ENCODE assay signal across 8 mouse cellular contexts in genomic region chr7:107664063-107665056, GRCm38 (mm10). TPM values are rescaled to one million over a fixed set of nuclear protein-coding genes. Genes with fewer than 3 reads are reported as not detected.
DNase-seq lines count a peak whose midpoint lies in the region; ATAC-seq and TF ChIP-seq lines count a peak whose summit lies in the region.

No protein-coding gene starts in this region.

- H3K4me2 ChIP-seq in forebrain, embryonic 16.5 days (ENCODE audit: low read length): no peak overlapping the region
- H3K4me2 ChIP-seq in midbrain, embryonic 12.5 days (replicated peaks): no peak overlapping the region

- H3K4me3 ChIP-seq in spleen, adult 2 months (ENCODE audit: extremely low read depth, insufficient read depth, insufficient read length): no peak overlapping the region
- H3K4me3 ChIP-seq in forebrain, embryonic 16.5 days (replicated peaks; ENCODE audit: low read length): no peak overlapping the region
- H3K4me3 ChIP-seq in midbrain, embryonic 12.5 days: no peak overlapping the region
- H3K4me3 ChIP-seq in cerebellum, adult 2 months (replicated peaks; ENCODE audit: insufficient read depth, low read depth, low read length): no peak overlapping the region

- no peak for DNase-seq in spleen, adult 2 months (ENCODE audit: low read depth in 1 of 2, low spot score in 2 of 2)
- DNase-seq in spleen, adult 12 weeks (ENCODE audit: low spot score): no peak
- DNase-seq in large intestine, adult 2 months (ENCODE audit: low read depth, low spot score): peak; percentile 81
- DNase-seq in cerebellum, adult 2 months: no peak

- peak overlapping the region; percentile 50 for H3K27ac ChIP-seq in spleen, adult 2 months (ENCODE audit: insufficient read depth, low read length)
- no peak overlapping the region for H3K27ac ChIP-seq in forebrain, embryonic 16.5 days (ENCODE audit: low read length)
- peak overlapping the region; percentile 61; the same call in 1 of the 2 replicates for H3K27ac ChIP-seq in midbrain, embryonic 12.5 days (replicated peaks)
- H3K27ac ChIP-seq in cerebellum, adult 2 months (ENCODE audit: insufficient read depth, low read length): no peak overlapping the region; the same call in 1 of the 2 replicates

- no peaks in the 10 kb centered on the region for H3K9me3 ChIP-seq in forebrain, embryonic 16.5 days (ENCODE audit: control insufficient read depth, low read length)
- no peaks in the 10 kb centered on the region for H3K9me3 ChIP-seq in midbrain, embryonic 12.5 days

- no peaks in the 10 kb centered on the region for H3K27me3 ChIP-seq in spleen, adult 2 months (ENCODE audit: control insufficient read depth, insufficient read depth, low read length)
- 0 out of 2 replicates have a peak, but pooled peaks cover 2% of the 10 kb centered on the region for H3K27me3 ChIP-seq in forebrain, embryonic 16.5 days (replicated peaks; ENCODE audit: control insufficient read depth, insufficient read depth, low read length)
- H3K27me3 ChIP-seq in midbrain, embryonic 12.5 days: no peaks in the 10 kb centered on the region
- H3K27me3 ChIP-seq in cerebellum, adult 2 months (ENCODE audit: control insufficient read depth, insufficient read depth, low read length): no peaks in the 10 kb centered on the region

- WGBS in spleen, adult 2 months: 34% methylated on average over 8 of the region's 8 CpGs
- 51% methylated on average over 8 of the region's 8 CpGs for WGBS in forebrain, embryonic 16.5 days
- WGBS in large intestine, adult 2 months: 11% methylated on average over 8 of the region's 8 CpGs
- WGBS in midbrain, embryonic 12.5 days: 41% methylated on average over 8 of the region's 8 CpGs
- 37% methylated on average over 8 of the region's 8 CpGs for WGBS in cerebellum, adult 2 months

- TF ChIP-seq POLR2A in spleen, adult 2 months (IDR thresholded peaks at IDR 0.05; ENCODE audit: low read depth, low read length): no peak
- TF ChIP-seq POLR2A in cerebellum, adult 2 months (IDR thresholded peaks at IDR 0.05; ENCODE audit: borderline replicate concordance, insufficient read depth, low read length): no peak

- no peaks in the 10 kb centered on the region for H3K36me3 ChIP-seq in spleen, adult 2 months (ENCODE audit: control insufficient read depth, insufficient read depth, low read length)
- no peaks in the 10 kb centered on the region for H3K36me3 ChIP-seq in forebrain, embryonic 16.5 days (ENCODE audit: control insufficient read depth, insufficient read depth)
- H3K36me3 ChIP-seq in midbrain, embryonic 12.5 days: no peaks in the 10 kb centered on the region

- peaks cover 33% of the 10 kb centered on the region for H3K4me1 ChIP-seq in spleen, adult 2 months (ENCODE audit: control insufficient read depth, insufficient read depth, insufficient read length)
- H3K4me1 ChIP-seq in forebrain, embryonic 16.5 days (replicated peaks; ENCODE audit: control insufficient read depth, insufficient read depth, low read length): peaks cover 25% of the 10 kb centered on the region
- peaks cover 33% of the 10 kb centered on the region for H3K4me1 ChIP-seq in midbrain, embryonic 12.5 days
- no peaks in the 10 kb centered on the region; the same call in 1 of the 2 replicates for H3K4me1 ChIP-seq in cerebellum, adult 2 months (ENCODE audit: control insufficient read depth, insufficient read depth, low read length)

- TF ChIP-seq CTCF in spleen, adult 2 months (IDR thresholded peaks at IDR 0.05; ENCODE audit: extremely low read depth, insufficient read depth, insufficient read length, insufficient replicate concordance): no peak
- TF ChIP-seq CTCF in cerebellum, adult 2 months (IDR thresholded peaks at IDR 0.05; ENCODE audit: borderline replicate concordance, insufficient read depth, low read depth, low read length): no peak

- ATAC-seq in forebrain, embryonic 16.5 days: no peak
- ATAC-seq in hematopoietic stem cell, adult 5-6 weeks (replicated peaks in 1 of 2; ENCODE audit: insufficient read depth in 1 of 2, low FRiP score in 2 of 2, low TSS enrichment in 1 of 2, low read depth in 1 of 2, poor library complexity in 2 of 2, severe bottlenecking in 2 of 2): peak; percentile 23 to 40; a peak in 3 of 4 replicates
- 0 out of 2 replicates have a peak, but pooled peaks have one; percentile 4 for ATAC-seq in midbrain, embryonic 12.5 days (ENCODE audit: low FRiP score, low read depth)
- ATAC-seq in frontal cortex, adult (ENCODE audit: low TSS enrichment): no peak

- 0 out of 2 replicates have a peak overlapping the region, but pooled peaks have one; percentile 16 for H3K9ac ChIP-seq in forebrain, embryonic 16.5 days (replicated peaks; ENCODE audit: low read depth, low read length)
- H3K9ac ChIP-seq in midbrain, embryonic 12.5 days (replicated peaks): no peak overlapping the region

RNA-seq across cellular contexts. Expression of gene 5330417H12Rik, which starts 39.4 kb away (rescaled TPM):
- not detected in 2 replicates for polyA plus RNA-seq in spleen, adult 2 months (2012; rRNA removed)
- not detected in 2 replicates for polyA plus RNA-seq in forebrain, embryonic 16.5 days (2015; fragmentation: Nextera tagmentation; extraction: Ambion mirVana)
- not detected in 2 replicates for total RNA-seq in hematopoietic stem cell, adult 5-6 weeks (2017)
- polyA plus RNA-seq in large intestine, adult 2 months (2012; rRNA removed): not detected in 2 replicates
- not detected in 2 replicates for polyA plus RNA-seq in midbrain, embryonic 12.5 days (2016; fragmentation: Nextera tagmentation; extraction: Ambion mirVana)
- polyA plus RNA-seq in cerebellum, adult 2 months (2012; rRNA removed): not detected in 2 replicates

Comparison
In these comparisons a context has a peak if more than half of its experiments do, and no peak if none do; other contexts are left out.
1. H3K27ac ChIP-seq: peak in spleen, adult 2 months (single experiment) and midbrain, embryonic 12.5 days (single experiment); none in forebrain, embryonic 16.5 days (single experiment) and cerebellum, adult 2 months (single experiment).
2. ATAC-seq: peak in hematopoietic stem cell, adult 5-6 weeks (2 of 2) and midbrain, embryonic 12.5 days (single experiment); none in forebrain, embryonic 16.5 days (single experiment) and frontal cortex, adult (single experiment).